Mouse (Mus musculus): ENCODE measurements around the gene Pcnx. TPM values are rescaled to one million over a fixed set of nuclear protein-coding genes. Genes with fewer than 3 reads are reported as not detected.
A peak's percentile ranks its signal among the peaks of the same experiment; 100 is the strongest.

Pcnx gene
- polyA plus RNA-seq, 1 experiment from 2014 or later = 7.9 TPM

GRCm38 (mm10) chr12:81857978-81858569 lies 1.7 kb upstream of the Pcnx start:
- no peaks in the 10 kb centered on the region for H3K36me3 ChIP-seq
- no peak for DNase-seq (ENCODE audit: low spot score)
- 62% methylated on average over 8 of the region's 8 CpGs for WGBS
- H3K27ac ChIP-seq (replicated peaks) = no peak overlapping the region
- H3K27me3 ChIP-seq (ENCODE audit: low read depth, poor library complexity, severe bottlenecking) = peaks cover 22% of the 10 kb centered on the region
- no peaks in the 10 kb centered on the region for H3K9me3 ChIP-seq (replicated peaks)
- H3K4me1 ChIP-seq = peaks cover 43% of the 10 kb centered on the region
- no peak overlapping the region for H3K4me3 ChIP-seq

DNA sequence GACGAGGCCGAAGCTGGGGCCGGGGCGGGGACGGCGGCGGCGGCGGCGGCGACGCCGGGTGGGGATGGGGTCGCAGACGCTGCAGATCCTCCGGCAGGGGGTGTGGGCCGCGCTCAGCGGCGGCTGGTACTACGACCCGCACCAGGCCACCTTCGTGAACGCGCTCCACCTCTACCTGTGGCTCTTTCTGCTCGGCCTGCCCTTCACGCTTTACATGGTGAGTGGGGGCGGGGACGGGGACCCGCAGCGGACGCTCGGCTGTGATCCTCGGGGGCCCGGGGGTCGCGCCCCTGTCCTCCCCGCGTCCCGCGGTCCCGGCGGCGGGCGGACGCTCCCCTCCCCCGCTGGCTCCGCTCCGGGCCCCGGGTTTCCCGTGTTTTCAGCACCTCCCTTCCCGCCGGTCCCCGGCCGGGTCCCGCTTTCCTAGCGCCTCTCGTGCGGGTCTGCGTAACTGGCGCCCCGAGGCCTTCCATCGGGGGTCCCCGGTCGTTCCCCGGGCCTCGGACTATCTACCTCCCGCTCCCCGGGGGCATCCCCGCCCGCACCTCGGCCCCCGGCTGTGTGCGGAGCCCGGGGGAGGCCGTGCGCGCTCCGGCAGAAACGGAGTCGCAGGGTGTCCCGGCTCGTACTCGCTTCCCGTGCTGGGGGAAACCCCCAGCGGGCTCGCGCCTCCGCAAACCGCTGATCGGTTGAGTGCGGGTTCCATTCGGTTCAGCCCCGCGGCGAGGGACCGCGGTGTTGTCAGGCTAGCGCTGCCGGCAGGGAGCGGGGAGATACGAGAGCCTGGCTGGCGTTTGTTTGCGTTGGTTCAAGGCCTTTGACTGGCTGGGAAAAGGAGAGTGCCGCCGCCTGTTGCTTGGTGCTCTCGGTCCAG lies 722 bp downstream of the Pcnx start:
- Histone ChIP-seq H3K27me3 (ENCODE audit: low read depth, poor library complexity, severe bottlenecking) (peaks cover 22% of the 10 kb centered on the region), H3K4me1 (peaks cover 47% of the 10 kb centered on the region), H3K36me3 (no peaks in the 10 kb centered on the region), H3K27ac (replicated peaks) (peak overlapping the region; percentile 98), H3K4me3 (peak overlapping the region; percentile 99), H3K9me3 (replicated peaks) (no peaks in the 10 kb centered on the region)
- under 1% methylated on average over 93 of the region's 107 CpGs for WGBS
- DNase-seq (ENCODE audit: low spot score) = peak; percentile 69

DNA sequence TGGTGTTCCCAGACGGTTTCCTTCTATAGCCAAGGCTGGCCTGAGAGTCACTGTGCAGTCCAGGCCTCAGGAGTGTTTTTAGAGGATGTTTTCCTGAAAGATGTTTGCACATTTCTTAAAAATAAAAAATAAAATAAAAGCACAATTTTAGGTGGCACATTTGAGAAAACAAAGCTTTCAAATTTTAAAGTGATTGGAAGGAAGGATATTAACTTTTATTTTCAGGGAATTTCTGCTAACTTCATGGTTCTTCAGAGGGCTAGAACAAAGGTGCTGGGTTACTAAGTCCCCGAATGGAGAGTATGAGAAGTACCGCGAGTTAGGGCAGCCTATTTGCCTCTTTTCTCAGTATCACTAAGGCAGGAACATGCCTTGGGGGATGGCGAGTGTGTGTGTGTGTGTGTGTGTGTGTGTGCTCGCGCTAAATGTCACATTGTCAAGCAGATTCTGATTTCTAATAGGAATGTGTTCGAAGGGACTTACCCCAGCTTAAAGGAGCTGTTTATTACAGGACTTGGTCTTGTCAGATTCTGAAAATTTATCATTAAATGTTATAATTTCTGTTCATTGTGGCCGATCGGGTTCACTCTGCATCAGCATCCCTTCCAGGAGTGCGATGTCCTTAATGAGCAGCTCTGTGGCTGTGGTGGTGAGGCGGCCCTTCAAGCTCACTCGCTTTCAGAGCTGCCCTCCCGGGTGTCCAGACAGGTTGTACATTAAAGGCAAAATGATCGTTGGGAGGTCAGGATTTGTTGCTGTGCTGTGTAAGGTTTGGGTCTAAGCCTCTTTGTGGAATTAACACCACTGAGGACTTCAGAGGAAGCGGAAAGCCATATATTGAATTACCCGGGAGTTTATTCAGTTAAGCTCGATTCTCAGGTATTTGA lies 1.6 kb downstream of the Pcnx start:
- H3K9me3 ChIP-seq (replicated peaks) = no peaks in the 10 kb centered on the region
- H3K4me3 ChIP-seq = peak overlapping the region; percentile 99
- peaks cover 46% of the 10 kb centered on the region for H3K4me1 ChIP-seq
- DNase-seq (ENCODE audit: low spot score) = no peak
- peaks cover 16% of the 10 kb centered on the region for H3K27me3 ChIP-seq (ENCODE audit: low read depth, poor library complexity, severe bottlenecking)
- no peaks in the 10 kb centered on the region for H3K36me3 ChIP-seq
- H3K27ac ChIP-seq (replicated peaks) = peak overlapping the region; percentile 98
- WGBS = 31% methylated on average over 18 of the region's 18 CpGs

DNA sequence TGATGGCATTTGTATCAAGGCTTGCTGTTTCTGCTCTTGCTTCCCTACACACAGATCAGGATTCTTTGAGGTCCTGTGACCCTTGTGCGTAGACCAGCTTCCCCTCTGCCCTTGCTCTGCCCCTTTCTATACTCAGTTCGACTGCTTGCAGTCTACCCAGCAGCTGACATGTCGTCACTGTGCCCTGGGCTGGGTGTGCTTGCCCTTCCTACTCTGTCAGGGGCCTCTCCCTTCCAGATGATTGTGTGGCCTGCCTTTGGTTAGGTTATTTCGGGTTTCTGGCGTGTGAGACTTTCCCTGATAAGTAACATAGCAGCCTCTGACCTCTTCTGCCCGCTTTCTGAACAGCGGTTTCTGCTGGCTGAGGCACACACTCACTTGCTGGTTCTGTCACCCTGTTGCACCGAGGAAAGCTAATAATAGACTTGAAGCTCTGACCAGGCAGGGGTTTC lies 2.6 kb downstream of the Pcnx start:
- Histone ChIP-seq H3K4me1 (peaks cover 37% of the 10 kb centered on the region), H3K36me3 (peaks cover 2% of the 10 kb centered on the region; the same call in 1 of the 2 replicates), H3K27me3 (ENCODE audit: low read depth, poor library complexity, severe bottlenecking) (peaks cover 12% of the 10 kb centered on the region), H3K4me3 (peak overlapping the region; percentile 99), H3K27ac (replicated peaks) (peak overlapping the region; percentile 6; the same call in 1 of the 2 replicates), H3K9me3 (replicated peaks) (no peaks in the 10 kb centered on the region)
- WGBS = 42% methylated on average over 8 of the region's 8 CpGs
- no peak for DNase-seq (ENCODE audit: low spot score)

GRCm38 (mm10) chr12:81863949-81864348 lies 4.1 kb downstream of the Pcnx start:
- Histone ChIP-seq H3K9me3 (replicated peaks) (no peaks in the 10 kb centered on the region), H3K4me3 (no peak overlapping the region), H3K4me1 (peaks cover 29% of the 10 kb centered on the region), H3K36me3 (peaks cover 7% of the 10 kb centered on the region; the same call in 1 of the 2 replicates), H3K27ac (replicated peaks) (no peak overlapping the region), H3K27me3 (ENCODE audit: low read depth, poor library complexity, severe bottlenecking) (peaks cover 3% of the 10 kb centered on the region)
- WGBS = 96% methylated on average over 4 of the region's 4 CpGs
- DNase-seq (ENCODE audit: low spot score) = no peak

GRCm38 (mm10) chr12:81865183-81865582 lies 5.4 kb downstream of the Pcnx start:
- H3K27ac ChIP-seq (replicated peaks) = no peak overlapping the region
- peaks cover 7% of the 10 kb centered on the region; the same call in 1 of the 2 replicates for H3K36me3 ChIP-seq
- no peak overlapping the region for H3K4me3 ChIP-seq
- no peaks in the 10 kb centered on the region for H3K27me3 ChIP-seq (ENCODE audit: low read depth, poor library complexity, severe bottlenecking)
- peaks cover 28% of the 10 kb centered on the region for H3K4me1 ChIP-seq
- 90% methylated on average over 6 of the region's 6 CpGs for WGBS
- no peak for DNase-seq (ENCODE audit: low spot score)
- H3K9me3 ChIP-seq (replicated peaks) = no peaks in the 10 kb centered on the region

DNA sequence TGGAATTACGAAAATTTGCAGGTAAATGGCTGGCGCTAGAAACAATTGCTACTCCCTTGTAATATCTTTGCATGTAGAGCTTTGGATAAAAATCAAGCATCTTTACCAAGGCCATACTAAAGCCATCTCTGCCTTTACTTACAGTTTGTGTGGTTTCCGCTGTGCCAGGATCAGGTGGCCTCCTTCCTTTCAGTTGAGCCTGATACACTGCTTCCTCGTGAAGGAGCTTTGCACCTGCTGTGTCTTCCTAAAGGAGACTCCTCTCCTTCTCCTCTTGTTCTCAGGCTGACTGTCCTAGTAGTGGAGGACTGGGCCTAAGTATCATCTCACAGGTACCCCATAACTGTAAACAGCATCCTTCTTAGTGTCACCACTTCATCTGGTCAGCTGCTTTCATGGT lies 7.5 kb downstream of the Pcnx start:
- no peak for DNase-seq (ENCODE audit: low spot score)
- Histone ChIP-seq H3K27me3 (ENCODE audit: low read depth, poor library complexity, severe bottlenecking) (no peaks in the 10 kb centered on the region), H3K27ac (replicated peaks) (no peak overlapping the region), H3K4me1 (peaks cover 25% of the 10 kb centered on the region), H3K9me3 (replicated peaks) (no peaks in the 10 kb centered on the region), H3K4me3 (no peak overlapping the region), H3K36me3 (peaks cover 7% of the 10 kb centered on the region; the same call in 1 of the 2 replicates)
- WGBS = 90% methylated on average over 4 of the region's 4 CpGs

DNA sequence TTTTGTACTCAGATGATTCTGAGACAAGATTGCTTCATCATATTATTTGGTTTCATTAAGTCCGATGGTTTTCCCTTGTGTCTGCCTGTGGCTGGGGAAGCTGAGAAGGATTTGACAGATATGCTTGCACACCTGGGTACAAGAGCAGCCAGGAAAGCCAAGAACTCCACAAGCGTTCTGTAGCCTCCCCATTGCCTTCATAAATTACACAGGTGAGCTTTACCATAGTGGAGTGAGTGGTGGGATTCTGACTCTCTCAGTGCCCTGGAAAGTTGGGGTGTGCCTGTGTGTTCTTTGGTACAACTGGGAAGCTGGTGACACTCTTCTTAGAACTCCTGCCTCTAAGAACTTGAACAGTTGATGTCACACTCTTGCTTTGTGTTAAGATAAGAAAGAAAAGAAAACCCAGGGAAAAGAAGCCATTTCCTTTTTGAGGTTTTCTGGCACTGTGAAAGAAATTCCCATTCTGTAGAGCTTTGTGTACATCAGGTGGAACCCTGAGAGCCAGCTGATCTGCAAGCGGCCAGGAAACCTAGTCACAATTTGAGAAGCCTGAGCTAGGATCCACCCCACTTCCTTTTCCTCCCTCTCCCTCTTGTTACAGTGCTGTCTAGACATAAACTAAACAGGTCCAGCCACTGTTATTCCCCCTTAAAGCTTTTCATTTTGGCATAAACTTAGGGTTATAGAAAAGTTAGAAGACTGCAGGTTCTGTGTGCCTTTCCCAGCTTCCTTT lies 9.6 kb downstream of the Pcnx start:
- H3K27me3 ChIP-seq (ENCODE audit: low read depth, poor library complexity, severe bottlenecking) = no peaks in the 10 kb centered on the region
- WGBS = 84% methylated on average over 3 of the region's 3 CpGs
- H3K36me3 ChIP-seq = peaks cover 7% of the 10 kb centered on the region; the same call in 1 of the 2 replicates
- peaks cover 31% of the 10 kb centered on the region for H3K4me1 ChIP-seq
- H3K9me3 ChIP-seq (replicated peaks) = no peaks in the 10 kb centered on the region
- DNase-seq (ENCODE audit: low spot score) = no peak
- no peak overlapping the region for H3K4me3 ChIP-seq
- no peak overlapping the region for H3K27ac ChIP-seq (replicated peaks)

- WGBS = 75% methylated on average over 4 of the region's 4 CpGs
- no peak for DNase-seq (ENCODE audit: low spot score)
- H3K27ac ChIP-seq (replicated peaks) = no peak overlapping the region
- no peak overlapping the region for H3K4me3 ChIP-seq
- peaks cover 3% of the 10 kb centered on the region; the same call in 1 of the 2 replicates for H3K9me3 ChIP-seq (replicated peaks)
- H3K36me3 ChIP-seq = peaks cover 8% of the 10 kb centered on the region; the same call in 1 of the 2 replicates
- H3K4me1 ChIP-seq = peaks cover 26% of the 10 kb centered on the region
- no peaks in the 10 kb centered on the region for H3K27me3 ChIP-seq (ENCODE audit: low read depth, poor library complexity, severe bottlenecking)
Observed at GRCm38 (mm10) chr12:81873345-81873744, 13.5 kb downstream of the Pcnx start.

- Histone ChIP-seq H3K27ac (replicated peaks) (no peak overlapping the region), H3K27me3 (ENCODE audit: low read depth, poor library complexity, severe bottlenecking) (no peaks in the 10 kb centered on the region), H3K4me1 (peaks cover 18% of the 10 kb centered on the region), H3K36me3 (peaks cover 8% of the 10 kb centered on the region; the same call in 1 of the 2 replicates), H3K4me3 (no peak overlapping the region), H3K9me3 (replicated peaks) (peaks cover 8% of the 10 kb centered on the region; the same call in 1 of the 2 replicates)
- no peak for DNase-seq (ENCODE audit: low spot score)
- WGBS = over 99% methylated on average over 3 of the region's 3 CpGs
Observed at GRCm38 (mm10) chr12:81880161-81880560, 20.3 kb downstream of the Pcnx start.

- Histone ChIP-seq H3K4me3 (no peak overlapping the region), H3K4me1 (peaks cover 18% of the 10 kb centered on the region), H3K36me3 (no peaks in the 10 kb centered on the region), H3K27ac (replicated peaks) (no peak overlapping the region), H3K27me3 (ENCODE audit: low read depth, poor library complexity, severe bottlenecking) (no peaks in the 10 kb centered on the region), H3K9me3 (replicated peaks) (peaks cover 4% of the 10 kb centered on the region; the same call in 1 of the 2 replicates)
- 70% methylated on average over 11 of the region's 11 CpGs for WGBS
- no peak for DNase-seq (ENCODE audit: low spot score)
Observed at GRCm38 (mm10) chr12:81883255-81884106, 23.7 kb downstream of the Pcnx start.

All from midbrain, embryonic 10.5 days (tissue).